Mouse (Mus musculus) C2C12 (cell line): Measurements from ENCODE around the gene Mnt.

Experiments used
- CEBPB ChIP-seq: IDR thresholded peaks from one replicate; pipeline ENCODE4 v1.6.1; 2011; ENCODE audit warnings: low read depth, mild to moderate bottlenecking, control low read depth, moderate library complexity
- CTCF ChIP-seq: IDR thresholded peaks from one replicate; pipeline ENCODE4 v1.5.1; 2011; ENCODE audit not compliant: control insufficient read depth, insufficient read depth, insufficient read length
- MAX ChIP-seq: IDR thresholded peaks from one replicate; pipeline ENCODE4 v1.6.1; 2011; ENCODE audit warnings: mild to moderate bottlenecking, control low read depth
- USF1 ChIP-seq: IDR thresholded peaks from one replicate; pipeline ENCODE4 v1.6.1; 2011; ENCODE audit warnings: low read depth, mild to moderate bottlenecking, control low read depth, moderate library complexity

- TF ChIP-seq CEBPB (no peak), CTCF (no peak), MAX (no peak), USF1 (no peak)
These were observed 26.6 kb upstream of the Mnt start for GRCm38 (mm10) chr11:74804081-74804627.
